Mouse (Mus musculus) embryonic facial prominence, embryonic 11.5 days (tissue): ENCODE measurements around the gene Chka. TPM values are rescaled to one million over a fixed set of nuclear protein-coding genes. Genes with fewer than 3 reads are reported as not detected.

Source experiments
- ATAC-seq: fragments of 200-750 bp; cut with Nextera tagmentation; replicated peaks from 2 replicates; pipeline ENCODE4 v1.8.0; 2017; ENCODE audit warnings: low read depth; ENCODE audit not compliant: insufficient number of reproducible peaks, low FRiP score, low TSS enrichment
- DNase-seq: peaks from one replicate; pipeline ENCODE4 v3.0.0-alpha.2; 2015; ENCODE audit warnings: low spot score
- H3K27ac ChIP-seq: fragments of 300-500 bp; sonication (generic); replicated peaks from 2 replicates; pipeline ENCODE4 v1.5.1; 2014; ENCODE audit warnings: mild to moderate bottlenecking, low read depth, low read length, control low read depth
- H3K27me3 ChIP-seq: fragments of 300-500 bp; sonication (generic); 2 replicates; pipeline ENCODE4 v1.6.1; 2014; ENCODE audit warnings: mild to moderate bottlenecking, low read length, moderate library complexity, mixed read lengths; ENCODE audit not compliant: control insufficient read depth, insufficient read depth
- H3K36me3 ChIP-seq: fragments of 300-500 bp; sonication (generic); replicated peaks from 2 replicates; pipeline ENCODE4 v1.6.1; 2014; ENCODE audit warnings: low read depth, mild to moderate bottlenecking, low read length, moderate library complexity, mixed read lengths; ENCODE audit not compliant: control insufficient read depth, insufficient read depth
- H3K4me1 ChIP-seq: fragments of 300-500 bp; sonication (generic); 2 replicates; pipeline ENCODE4 v1.6.1; 2014; ENCODE audit warnings: low read length, mixed read lengths; ENCODE audit not compliant: control insufficient read depth, insufficient read depth
- H3K4me2 ChIP-seq: fragments of 300-500 bp; sonication (generic); 2 replicates; pipeline ENCODE4 v1.6.1; 2014; ENCODE audit warnings: low read depth, mild to moderate bottlenecking, control low read depth, low read length, moderate library complexity
- H3K4me3 ChIP-seq: fragments of 300-500 bp; sonication (generic); 2 replicates; pipeline ENCODE4 v1.5.1; 2014; ENCODE audit warnings: low read depth, low read length, control low read depth
- H3K9ac ChIP-seq: fragments of 300-500 bp; sonication (generic); replicated peaks from 2 replicates; pipeline ENCODE4 v1.6.1; 2014; ENCODE audit warnings: mild to moderate bottlenecking, control low read depth, low read length
- H3K9me3 ChIP-seq: fragments of 300-500 bp; sonication (generic); replicated peaks from 2 replicates; pipeline ENCODE4 v1.6.1; 2016; ENCODE audit warnings: mild to moderate bottlenecking, low read length, inconsistent platforms, mixed read lengths; ENCODE audit not compliant: control insufficient read depth
- WGBS: fragments of 180-500 bp; shearing (Covaris S2); extraction: QIAGEN DNeasy Blood & Tissue Kit; methylation state at CpG from one replicate; pipeline ENCODE4 v1.1.7; 2014; 5-methylcytosine and 5-hydroxymethylcytosine counted together
- polyA plus RNA-seq: library from polyadenylated mRNA; unstranded; fragments of >200 nt; fragmentation: Nextera tagmentation; extraction: Ambion mirVana; gene quantifications from 2 replicates; pipeline ENCODE4 v1.2.1, GENCODE M21; 2014

Gene Chka
- polyA plus RNA-seq, 1 experiment from 2014 or later = 38.1 TPM

DNA sequence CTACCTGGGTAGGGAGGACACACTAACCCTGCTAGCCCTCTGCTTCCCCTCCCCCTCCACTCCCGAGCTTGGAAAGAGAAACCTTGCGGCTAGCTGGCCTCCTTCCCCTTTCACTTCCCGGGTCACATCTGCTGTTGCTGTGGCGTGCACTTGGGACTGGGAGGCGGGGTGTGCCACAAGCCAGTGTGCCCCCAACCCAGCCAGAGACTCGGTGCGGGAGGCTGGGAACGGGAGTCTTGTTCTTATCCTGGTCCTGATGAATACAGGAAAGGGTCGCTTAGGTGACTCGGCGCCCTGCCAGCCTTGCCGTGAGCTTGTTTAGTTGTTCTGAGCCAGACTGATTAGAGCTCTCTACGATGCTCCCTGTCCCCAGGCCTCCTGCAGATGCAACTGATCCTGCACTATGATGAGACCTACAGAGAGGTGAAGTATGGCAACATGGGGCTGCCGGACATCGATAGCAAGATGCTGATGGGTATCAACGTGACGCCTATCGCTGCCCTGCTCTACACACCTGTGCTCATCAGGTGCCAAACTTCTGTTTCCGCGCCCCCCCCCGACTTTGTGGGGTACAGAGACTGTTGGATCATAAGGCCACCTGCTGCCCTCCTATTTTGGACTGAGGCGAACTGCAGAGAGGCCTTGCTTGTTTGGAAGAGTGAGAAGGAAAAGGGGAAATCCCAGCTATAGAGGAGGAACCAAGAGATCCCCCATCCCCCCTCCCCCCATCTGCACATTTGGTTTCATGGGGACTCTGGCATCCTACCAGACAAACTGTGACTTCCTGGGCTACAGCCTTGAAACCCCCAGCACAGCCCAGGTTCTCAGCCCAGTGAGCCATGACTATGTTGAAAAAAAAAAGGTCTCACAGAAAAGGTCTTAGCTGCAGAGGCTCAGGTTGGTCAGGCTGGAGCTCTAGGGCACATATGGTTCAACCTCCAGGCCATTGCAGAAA, 84.6 kb downstream of the Chka start:
- DNase-seq = peak; percentile 40
- no peaks in the 10 kb centered on the region for H3K36me3 ChIP-seq
- no peaks in the 10 kb centered on the region for H3K9me3 ChIP-seq
- no peaks in the 10 kb centered on the region for H3K4me1 ChIP-seq
- no peaks in the 10 kb centered on the region for H3K27me3 ChIP-seq
- ATAC-seq = no peak
- H3K27ac ChIP-seq = no peak overlapping the region
- H3K9ac ChIP-seq = peak overlapping the region; percentile 37
- H3K4me3 ChIP-seq = peak overlapping the region; percentile 39
- H3K4me2 ChIP-seq = peak overlapping the region; percentile 73
- WGBS = 7% methylated on average over 22 of the region's 22 CpGs

DNA sequence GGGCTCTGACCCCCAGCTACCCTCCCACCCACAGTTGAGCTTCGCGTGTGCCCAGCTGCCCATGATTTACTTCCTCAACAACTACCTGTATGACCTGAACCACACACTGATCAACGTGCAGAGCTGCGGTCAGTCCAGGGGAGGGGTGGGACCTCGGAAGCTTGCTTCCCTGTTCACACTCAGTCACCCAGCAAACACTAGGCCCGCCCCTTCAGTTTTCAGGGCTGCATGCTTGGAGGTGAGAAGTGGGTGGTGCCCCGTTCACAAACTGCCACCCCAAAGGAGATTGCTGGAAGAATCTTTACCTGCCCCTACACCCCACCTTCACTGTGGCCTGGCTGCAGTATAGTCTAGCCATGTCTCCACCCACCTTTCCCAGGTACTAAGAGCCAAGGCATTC, 90.7 kb downstream of the Chka start:
- no peak overlapping the region for H3K4me2 ChIP-seq
- no peaks in the 10 kb centered on the region for H3K9me3 ChIP-seq
- H3K27ac ChIP-seq = no peak overlapping the region
- H3K4me3 ChIP-seq = no peak overlapping the region
- DNase-seq (no peak), ATAC-seq (no peak)
- H3K4me1 ChIP-seq = no peaks in the 10 kb centered on the region
- 85% methylated on average over 7 of the region's 7 CpGs for WGBS
- no peaks in the 10 kb centered on the region for H3K36me3 ChIP-seq
- H3K9ac ChIP-seq = no peak overlapping the region
- H3K27me3 ChIP-seq = no peaks in the 10 kb centered on the region

DNA sequence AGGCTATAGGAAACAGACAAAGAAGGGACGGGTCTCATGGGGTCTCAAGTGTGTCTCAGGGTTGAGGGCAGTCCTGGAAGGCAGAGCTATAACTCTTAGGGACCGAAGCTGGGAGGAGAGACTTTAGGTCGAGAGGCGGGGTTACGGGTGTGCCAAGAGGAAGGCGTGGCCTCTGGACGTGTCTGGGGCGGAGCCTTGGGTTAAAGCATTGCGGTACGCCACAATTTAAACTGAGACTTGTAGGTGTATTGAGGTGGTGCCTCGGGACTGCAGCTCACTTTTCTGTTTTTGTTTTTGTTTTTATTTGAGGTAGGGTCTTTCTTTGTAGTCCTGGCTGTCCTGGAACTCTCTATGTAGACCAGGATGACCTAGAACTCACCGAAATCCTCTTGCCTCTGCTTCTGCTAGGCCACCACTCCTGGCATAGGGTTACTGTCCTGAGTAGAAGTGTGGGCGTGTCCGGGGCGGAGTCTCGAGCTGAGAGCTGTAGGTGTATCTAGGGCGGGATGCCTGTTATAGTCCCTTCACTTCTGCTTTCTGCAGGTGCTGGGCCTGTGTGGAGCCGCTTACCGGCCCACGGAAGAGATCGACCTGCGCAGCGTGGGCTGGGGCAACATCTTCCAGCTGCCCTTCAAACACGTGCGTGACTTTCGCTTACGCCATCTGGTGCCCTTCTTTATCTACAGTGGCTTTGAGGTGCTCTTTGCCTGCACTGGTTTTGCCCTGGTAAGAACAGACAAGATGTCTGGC, 91.6 kb downstream of the Chka start:
- no peak for DNase-seq
- no peaks in the 10 kb centered on the region for H3K4me1 ChIP-seq
- H3K4me3 ChIP-seq = no peak overlapping the region
- H3K4me2 ChIP-seq = no peak overlapping the region
- ATAC-seq = no peak
- no peaks in the 10 kb centered on the region for H3K9me3 ChIP-seq
- H3K27me3 ChIP-seq = no peaks in the 10 kb centered on the region
- H3K9ac ChIP-seq = no peak overlapping the region
- no peaks in the 10 kb centered on the region for H3K36me3 ChIP-seq
- 24% methylated on average over 27 of the region's 27 CpGs for WGBS
- H3K27ac ChIP-seq = no peak overlapping the region

Other genes with a start within 250 kb of the Chka start
- 5.2 and 5.3 TPM in 2 replicates for gene Lrp5, start 165.2 kb upstream of the Chka start, polyA plus RNA-seq
- gene 1810055G02Rik, start 143.5 kb upstream of the Chka start, polyA plus RNA-seq = 37.9 and 39.0 TPM in 2 replicates
- 28.4 and 30.8 TPM in 2 replicates for gene Kmt5b, start 84.4 kb upstream of the Chka start, polyA plus RNA-seq
- gene Tcirg1, start 55.4 kb downstream of the Chka start, polyA plus RNA-seq = 16.3 and 21.8 TPM in 2 replicates
- gene Ndufs8, start 61.0 kb downstream of the Chka start, polyA plus RNA-seq = 248 and 267 TPM in 2 replicates
- gene Aldh3b1, start 78.0 kb downstream of the Chka start, polyA plus RNA-seq = 0.49 and 1.00 TPM in 2 replicates
- 6.0 and 6.3 TPM in 2 replicates for gene Unc93b1, start 83.4 kb downstream of the Chka start, polyA plus RNA-seq
- gene Aldh3b3, start 106.9 kb downstream of the Chka start, polyA plus RNA-seq = not detected in 2 replicates
- 1.2 and 1.6 TPM in 2 replicates for gene Aldh3b2, start 120.6 kb downstream of the Chka start, polyA plus RNA-seq
- 2.3 and 3.5 TPM in 2 replicates for gene Acy3, start 134.8 kb downstream of the Chka start, polyA plus RNA-seq
- 0.26 TPM in 1 of 2 replicates, not detected in the other for gene Tbx10, start 141.0 kb downstream of the Chka start, polyA plus RNA-seq
- 24.2 and 26.6 TPM in 2 replicates for gene Nudt8, start 148.8 kb downstream of the Chka start, polyA plus RNA-seq
- 1.3 and 1.4 TPM in 2 replicates for gene Gm49405, start 148.9 kb downstream of the Chka start, polyA plus RNA-seq
- 2.2 TPM in 2 replicates for gene Doc2g, start 151.5 kb downstream of the Chka start, polyA plus RNA-seq
- 190 and 205 TPM in 2 replicates for gene Ndufv1, start 161.0 kb downstream of the Chka start, polyA plus RNA-seq
- gene Gstp1, start 186.2 kb downstream of the Chka start, polyA plus RNA-seq = 405 and 453 TPM in 2 replicates
- 2.2 and 2.3 TPM in 2 replicates for gene Gstp2, start 194.2 kb downstream of the Chka start, polyA plus RNA-seq
- not detected in 2 replicates for gene Gstp3, start 207.8 kb downstream of the Chka start, polyA plus RNA-seq
- gene Cabp2, start 229.8 kb downstream of the Chka start, polyA plus RNA-seq = not detected in 2 replicates
- gene Cdk2ap2, start 245.4 kb downstream of the Chka start, polyA plus RNA-seq = 58.6 and 69.0 TPM in 2 replicates
- gene Pitpnm1, start 248.2 kb downstream of the Chka start, polyA plus RNA-seq = 6.3 and 7.3 TPM in 2 replicates